Mouse (Mus musculus): ENCODE data around the gene Gm10277. TPM values are rescaled to one million over a fixed set of nuclear protein-coding genes. Genes with fewer than 3 reads are reported as not detected.

The Gm10277 gene
- polyA plus RNA-seq, 1 experiment = not detected

DNA sequence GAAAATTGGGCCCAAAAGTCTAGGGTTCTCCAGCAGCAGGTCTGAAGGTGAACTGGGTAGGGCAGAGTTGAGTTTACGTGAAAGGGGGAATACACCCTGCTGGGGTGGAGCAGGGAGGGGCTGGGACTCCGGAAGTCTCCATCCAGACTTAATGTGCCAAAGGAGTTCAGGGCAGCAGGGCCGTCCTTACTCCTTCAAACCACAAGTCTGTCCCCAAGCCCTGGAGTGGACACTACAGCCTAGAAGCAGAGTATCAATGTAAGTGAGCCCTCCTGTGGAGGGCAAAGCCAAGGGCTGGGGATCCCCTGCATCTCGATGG lies 22.1 kb downstream of the Gm10277 start:
- WGBS = 44% methylated on average over 4 of the region's 4 CpGs
- peaks cover 17% of the 10 kb centered on the region for H3K4me1 ChIP-seq (ENCODE audit: control insufficient read depth, insufficient read depth, low read length)
- no peaks in the 10 kb centered on the region for H3K27me3 ChIP-seq (ENCODE audit: control insufficient read depth, insufficient read depth, low read length)
- no peak overlapping the region for H3K4me3 ChIP-seq (replicated peaks; ENCODE audit: insufficient read depth, low read depth, low read length)
- H3K27ac ChIP-seq (ENCODE audit: insufficient read depth, low read length) = no peak overlapping the region
- TF ChIP-seq CTCF (IDR thresholded peaks at IDR 0.05; ENCODE audit: borderline replicate concordance, insufficient read depth, low read depth, low read length) (no peak), POLR2A (IDR thresholded peaks at IDR 0.05; ENCODE audit: borderline replicate concordance, insufficient read depth, low read length) (no peak)
- no peak for DNase-seq

DNA sequence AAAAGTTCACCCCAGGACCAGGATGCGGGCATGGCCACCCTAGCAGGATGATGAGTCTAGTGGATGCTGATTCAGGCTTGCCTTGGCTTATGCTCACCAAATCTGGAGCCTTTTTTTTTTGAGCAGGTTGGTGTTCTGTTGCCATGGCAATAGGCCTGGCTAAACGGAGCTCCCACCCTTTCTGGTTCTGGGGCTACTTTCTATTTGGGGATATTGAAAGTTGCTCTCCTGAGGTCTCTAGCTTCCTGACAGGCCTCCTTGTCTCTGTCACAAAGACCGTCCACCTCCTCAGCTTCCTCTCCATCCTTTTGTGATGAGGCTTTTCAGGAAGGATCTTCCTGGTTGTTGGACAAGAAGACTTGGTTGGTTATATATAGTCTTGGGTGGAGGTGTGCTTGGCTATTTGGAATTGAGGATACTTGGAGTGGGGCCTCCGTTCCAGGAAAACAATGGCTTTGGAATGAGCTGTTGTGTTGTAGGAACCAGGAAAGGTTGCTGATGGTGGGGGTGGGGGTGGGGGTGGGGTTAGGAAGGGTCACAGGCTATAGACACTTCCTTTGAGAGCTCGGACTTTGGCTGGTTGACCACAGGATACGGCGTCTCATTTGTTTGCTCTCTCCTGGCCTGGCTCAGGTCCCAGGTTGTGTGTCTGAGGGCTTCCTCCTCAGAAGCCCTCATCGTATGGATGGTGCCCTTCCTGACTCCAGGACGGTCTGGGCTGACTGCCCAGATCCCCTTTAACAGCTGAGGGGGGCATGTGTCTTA lies 22.7 kb downstream of the Gm10277 start:
- H3K4me3 ChIP-seq (replicated peaks; ENCODE audit: insufficient read depth, low read depth, low read length) = peak overlapping the region; percentile 91
- TF ChIP-seq CTCF (IDR thresholded peaks at IDR 0.05; ENCODE audit: borderline replicate concordance, insufficient read depth, low read depth, low read length) (no peak), POLR2A (IDR thresholded peaks at IDR 0.05; ENCODE audit: borderline replicate concordance, insufficient read depth, low read length) (no peak)
- H3K4me1 ChIP-seq (ENCODE audit: control insufficient read depth, insufficient read depth, low read length) = peaks cover 17% of the 10 kb centered on the region
- H3K27ac ChIP-seq (ENCODE audit: insufficient read depth, low read length) = no peak overlapping the region
- 31% methylated on average over 9 of the region's 9 CpGs for WGBS
- H3K27me3 ChIP-seq (ENCODE audit: control insufficient read depth, insufficient read depth, low read length) = no peaks in the 10 kb centered on the region
- peak; percentile 34 to 46 for DNase-seq

DNA sequence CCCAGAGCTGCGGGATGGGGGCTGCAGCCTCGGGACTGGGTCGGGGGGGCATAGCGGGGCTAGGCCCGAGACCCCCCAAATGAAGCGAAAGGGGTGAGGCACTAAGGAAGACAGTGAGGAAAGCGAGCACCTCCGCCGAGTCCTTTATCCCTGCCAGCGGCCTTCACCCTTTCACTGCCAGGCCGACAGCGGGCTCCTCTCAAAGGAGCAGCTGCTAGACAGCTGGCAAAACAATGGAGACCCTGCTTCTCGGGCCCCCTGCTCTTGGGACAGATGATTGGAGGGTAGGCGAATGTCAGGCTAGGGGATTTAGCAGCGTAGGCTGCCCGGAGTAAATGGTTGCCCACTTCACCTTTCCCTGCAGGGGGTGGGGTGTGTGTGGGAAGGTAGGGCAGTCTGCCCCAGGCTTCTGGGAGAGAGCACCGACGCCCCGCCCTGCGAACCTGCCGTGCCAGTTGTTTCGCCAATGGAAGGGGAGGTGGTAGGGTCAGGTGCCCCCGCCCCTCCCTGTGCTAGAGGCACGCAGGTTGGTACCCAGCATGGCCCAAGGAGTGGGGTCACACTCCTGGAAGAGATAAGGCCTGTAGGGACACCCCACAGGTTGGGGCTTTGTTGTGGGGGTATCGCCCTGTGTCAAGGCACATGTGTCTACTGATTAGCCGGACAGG lies 23.7 kb downstream of the Gm10277 start:
- TF ChIP-seq CTCF (IDR thresholded peaks at IDR 0.05; ENCODE audit: borderline replicate concordance, insufficient read depth, low read depth, low read length) (no peak), POLR2A (IDR thresholded peaks at IDR 0.05; ENCODE audit: borderline replicate concordance, insufficient read depth, low read length) (no peak)
- Histone ChIP-seq H3K4me1 (ENCODE audit: control insufficient read depth, insufficient read depth, low read length) (peaks cover 17% of the 10 kb centered on the region), H3K4me3 (replicated peaks; ENCODE audit: insufficient read depth, low read depth, low read length) (peak overlapping the region; percentile 91), H3K27ac (ENCODE audit: insufficient read depth, low read length) (peak overlapping the region; percentile 87), H3K27me3 (ENCODE audit: control insufficient read depth, insufficient read depth, low read length) (no peaks in the 10 kb centered on the region)
- WGBS = 4% methylated on average over 26 of the region's 26 CpGs
- DNase-seq = peak; percentile 60 to 65

DNA sequence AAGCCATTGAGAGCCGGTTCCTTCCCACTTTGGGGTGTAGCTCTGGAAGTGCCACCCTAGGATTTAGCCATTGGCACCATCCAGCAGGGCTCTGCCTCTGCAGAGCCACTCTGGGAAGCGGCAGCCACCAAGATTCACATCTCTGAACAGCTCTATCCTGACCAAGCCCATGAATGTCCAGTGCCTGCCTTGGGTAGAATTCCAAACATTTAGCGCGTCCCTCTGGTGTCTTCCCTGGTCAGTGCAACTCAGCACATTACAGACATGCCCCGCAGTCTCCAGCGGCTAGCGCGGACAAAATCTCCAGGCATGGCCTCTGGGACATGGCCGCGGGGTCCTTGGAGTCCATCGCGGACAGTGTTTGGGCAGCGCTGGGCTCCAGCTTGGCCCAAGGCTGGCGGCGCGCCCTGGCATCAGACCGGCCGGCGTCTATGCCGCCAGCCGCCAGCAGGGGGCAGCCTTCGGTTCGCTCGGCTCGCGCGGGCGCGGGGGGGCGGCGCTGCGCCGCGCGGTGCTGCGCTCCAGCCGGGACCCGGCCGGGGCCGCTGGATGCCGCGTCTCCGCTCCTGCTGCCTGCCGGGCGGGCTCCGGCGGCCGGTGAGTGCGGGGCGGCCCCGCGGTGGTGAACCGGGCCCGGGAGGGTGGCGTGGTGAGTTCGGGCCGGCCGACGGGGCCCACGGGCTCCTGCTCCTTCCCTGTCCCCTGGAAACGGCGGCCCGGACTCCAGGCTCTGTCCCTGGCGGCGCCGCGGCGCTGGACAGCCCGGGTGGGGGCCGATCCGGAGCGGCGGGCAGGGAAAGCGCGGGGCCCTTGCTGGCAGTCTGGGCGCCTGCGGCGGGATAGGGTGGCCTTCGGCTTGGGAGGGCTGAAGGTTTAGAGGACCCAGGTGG lies 24.5 kb downstream of the Gm10277 start, which contains the start of gene Myo18a:
TSS of gene Myo18a (plus strand) at position 464 of the 890 bp plus-strand sequence.
- peaks cover 17% of the 10 kb centered on the region for H3K4me1 ChIP-seq (ENCODE audit: control insufficient read depth, insufficient read depth, low read length)
- WGBS = 1% methylated on average over 72 of the region's 79 CpGs

DNA sequence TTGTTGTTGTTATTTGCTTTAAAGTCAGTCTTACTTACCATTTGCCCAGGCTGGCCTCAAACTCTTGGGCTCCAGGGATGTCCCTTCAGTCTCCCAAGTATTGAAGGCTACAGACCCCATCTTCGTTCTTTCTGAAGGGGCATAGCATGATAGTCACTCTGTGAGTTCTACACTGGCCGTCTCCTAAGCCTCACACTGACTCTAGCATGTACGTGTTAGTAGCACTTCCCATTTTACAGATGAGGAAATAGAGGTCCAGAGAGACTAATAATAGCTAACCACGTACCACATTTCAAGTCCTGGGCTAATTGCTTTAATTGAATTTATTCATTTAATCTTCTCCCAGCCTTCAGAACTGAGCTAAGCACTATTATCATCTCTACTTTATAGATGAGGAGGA lies 27.5 kb downstream of the Gm10277 start:
- 94% methylated on average over 4 of the region's 4 CpGs for WGBS
- H3K27ac ChIP-seq (ENCODE audit: insufficient read depth, low read length) = no peak overlapping the region
- H3K4me3 ChIP-seq (replicated peaks; ENCODE audit: insufficient read depth, low read depth, low read length) = no peak overlapping the region
- no peaks in the 10 kb centered on the region for H3K27me3 ChIP-seq (ENCODE audit: control insufficient read depth, insufficient read depth, low read length)
- TF ChIP-seq CTCF (IDR thresholded peaks at IDR 0.05; ENCODE audit: borderline replicate concordance, insufficient read depth, low read depth, low read length) = no peak
- no peak for TF ChIP-seq POLR2A (IDR thresholded peaks at IDR 0.05; ENCODE audit: borderline replicate concordance, insufficient read depth, low read length)
- no peak for DNase-seq
- H3K4me1 ChIP-seq (ENCODE audit: control insufficient read depth, insufficient read depth, low read length) = peaks cover 7% of the 10 kb centered on the region

More for the DNA sequence above, 24.5 kb downstream of the Gm10277 start, which contains the start of gene Myo18a:
- Histone ChIP-seq H3K4me3 (replicated peaks; ENCODE audit: insufficient read depth, low read depth, low read length) (peak within 1 kb of the TSS; percentile 91), H3K27ac (ENCODE audit: insufficient read depth, low read length) (peak within 1 kb of the TSS; percentile 87), H3K27me3 (ENCODE audit: control insufficient read depth, insufficient read depth, low read length) (no peaks in the 10 kb centered on the region)
- DNase-seq = peak; percentile 85 to 91
- TF ChIP-seq POLR2A (IDR thresholded peaks at IDR 0.05; ENCODE audit: borderline replicate concordance, insufficient read depth, low read length) (0 out of 2 replicates have a peak, but pooled peaks have one; percentile 31), CTCF (IDR thresholded peaks at IDR 0.05; ENCODE audit: borderline replicate concordance, insufficient read depth, low read depth, low read length) (peak; percentile 59)

DNA sequence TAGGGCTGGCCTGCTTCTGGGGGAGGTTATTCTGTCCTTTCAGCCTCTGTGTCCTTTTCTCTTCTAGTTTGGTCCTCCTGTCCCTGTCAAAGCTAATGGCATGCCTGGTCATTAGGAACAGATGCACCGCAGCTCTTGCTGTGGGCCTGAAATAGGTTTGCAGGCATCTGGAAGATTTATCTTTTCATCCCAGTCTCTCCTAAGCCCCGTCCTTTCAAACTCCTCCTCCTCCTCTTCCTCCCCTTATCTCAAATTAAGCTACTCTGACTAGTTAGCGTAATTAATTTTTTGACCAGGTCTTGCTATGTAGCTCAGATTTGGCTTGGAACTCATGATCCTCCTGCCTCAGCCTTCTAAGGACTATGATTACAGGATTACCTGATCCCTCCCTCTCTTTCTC lies 34.1 kb downstream of the Gm10277 start:
- no peaks in the 10 kb centered on the region for H3K27me3 ChIP-seq (ENCODE audit: control insufficient read depth, insufficient read depth, low read length)
- no peaks in the 10 kb centered on the region for H3K4me1 ChIP-seq (ENCODE audit: control insufficient read depth, insufficient read depth, low read length)
- 78% methylated on average over 3 of the region's 3 CpGs for WGBS
- H3K4me3 ChIP-seq (replicated peaks; ENCODE audit: insufficient read depth, low read depth, low read length) = no peak overlapping the region
- TF ChIP-seq POLR2A (IDR thresholded peaks at IDR 0.05; ENCODE audit: borderline replicate concordance, insufficient read depth, low read length) (no peak), CTCF (IDR thresholded peaks at IDR 0.05; ENCODE audit: borderline replicate concordance, insufficient read depth, low read depth, low read length) (no peak)
- H3K27ac ChIP-seq (ENCODE audit: insufficient read depth, low read length) = no peak overlapping the region
- no peak for DNase-seq

DNA sequence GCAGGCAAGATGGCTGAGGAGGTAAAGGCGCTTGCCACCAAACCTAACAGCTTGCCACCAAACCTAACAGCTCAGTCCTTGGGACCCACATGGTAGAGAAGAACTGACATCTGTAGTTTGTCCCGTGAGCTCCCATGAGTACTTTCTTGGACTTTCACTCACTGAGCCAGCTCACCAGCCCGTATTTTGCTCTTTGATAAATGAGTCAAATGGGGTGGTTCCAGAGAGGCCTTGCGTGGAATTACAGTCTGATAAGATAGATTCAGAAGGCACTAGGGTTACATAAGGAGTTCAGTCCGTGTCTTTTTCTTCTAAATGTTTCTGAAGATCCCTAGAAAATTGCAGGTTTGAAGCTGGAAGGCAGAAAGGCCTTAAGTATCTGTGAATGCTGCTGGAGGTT lies 35.0 kb downstream of the Gm10277 start:
- Histone ChIP-seq H3K4me1 (ENCODE audit: control insufficient read depth, insufficient read depth, low read length) (no peaks in the 10 kb centered on the region), H3K4me3 (replicated peaks; ENCODE audit: insufficient read depth, low read depth, low read length) (no peak overlapping the region), H3K27me3 (ENCODE audit: control insufficient read depth, insufficient read depth, low read length) (no peaks in the 10 kb centered on the region), H3K27ac (ENCODE audit: insufficient read depth, low read length) (no peak overlapping the region)
- no peak for DNase-seq
- TF ChIP-seq CTCF (IDR thresholded peaks at IDR 0.05; ENCODE audit: borderline replicate concordance, insufficient read depth, low read depth, low read length) = no peak
- TF ChIP-seq POLR2A (IDR thresholded peaks at IDR 0.05; ENCODE audit: borderline replicate concordance, insufficient read depth, low read length) = no peak
- WGBS = 86% methylated on average over 5 of the region's 5 CpGs

Data from cerebellum, adult 2 months (tissue).